Mouse (Mus musculus): ENCODE results near the gene Atg5. TPM values are rescaled to one million over a fixed set of nuclear protein-coding genes. Genes with fewer than 3 reads are reported as not detected.

Gene Atg5
- polyA plus RNA-seq, 1 experiment = 12.7 TPM

DNA sequence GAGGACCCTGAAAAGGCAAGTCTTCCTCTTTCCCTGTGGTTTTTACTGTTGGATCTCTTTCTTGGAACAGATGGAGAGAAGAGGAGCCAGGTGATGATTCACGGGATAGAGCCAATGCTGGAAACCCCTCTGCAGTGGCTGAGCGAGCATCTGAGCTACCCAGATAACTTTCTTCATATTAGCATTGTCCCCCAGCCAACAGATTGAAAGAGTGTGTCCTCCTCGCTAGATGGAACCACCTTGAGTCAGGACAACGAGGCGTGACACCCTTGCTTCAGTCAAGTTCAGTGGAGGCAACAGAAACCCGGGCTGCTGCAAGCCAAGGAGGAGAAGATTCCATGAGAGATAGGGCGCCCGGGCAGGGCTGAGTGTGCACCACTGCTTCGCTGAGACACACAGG, 94.7 kb downstream of the Atg5 start:
- Histone ChIP-seq H3K27me3 (ENCODE audit: control insufficient read depth, insufficient read depth, insufficient read length) (no peaks in the 10 kb centered on the region), H3ac (ENCODE audit: control insufficient read depth, insufficient read length) (no peak overlapping the region), H3K4me3 (no peak overlapping the region), H3K79me2 (ENCODE audit: control insufficient read depth, insufficient read depth) (no peaks in the 10 kb centered on the region), H3K36me3 (ENCODE audit: control insufficient read depth, insufficient read depth) (no peaks in the 10 kb centered on the region), H3K4me2 (ENCODE audit: low read depth) (no peak overlapping the region)
- TF ChIP-seq TCF12 (IDR thresholded peaks at IDR 0.05; ENCODE audit: insufficient read depth, poor library complexity, severe bottlenecking) = no peak
- no peak for TF ChIP-seq CEBPB (IDR thresholded peaks at IDR 0.05; ENCODE audit: insufficient read depth, poor library complexity, severe bottlenecking)
- no peak for TF ChIP-seq TCF3 (IDR thresholded peaks at IDR 0.05; ENCODE audit: insufficient read length, low read depth)
- no peak for TF ChIP-seq POLR2A (IDR thresholded peaks at IDR 0.05; ENCODE audit: insufficient read length, low read depth)
- TF ChIP-seq MAX (IDR thresholded peaks at IDR 0.05; ENCODE audit: low read depth) = no peak
- TF ChIP-seq POLR2AphosphoS2 (IDR thresholded peaks at IDR 0.05; ENCODE audit: insufficient read length, low read depth) = no peak
- no peak for TF ChIP-seq MYOG (IDR thresholded peaks at IDR 0.05; ENCODE audit: control insufficient read depth in 1 of 3, insufficient read depth in 1 of 3, insufficient read length in 2 of 3, low read depth in 2 of 3)

DNA sequence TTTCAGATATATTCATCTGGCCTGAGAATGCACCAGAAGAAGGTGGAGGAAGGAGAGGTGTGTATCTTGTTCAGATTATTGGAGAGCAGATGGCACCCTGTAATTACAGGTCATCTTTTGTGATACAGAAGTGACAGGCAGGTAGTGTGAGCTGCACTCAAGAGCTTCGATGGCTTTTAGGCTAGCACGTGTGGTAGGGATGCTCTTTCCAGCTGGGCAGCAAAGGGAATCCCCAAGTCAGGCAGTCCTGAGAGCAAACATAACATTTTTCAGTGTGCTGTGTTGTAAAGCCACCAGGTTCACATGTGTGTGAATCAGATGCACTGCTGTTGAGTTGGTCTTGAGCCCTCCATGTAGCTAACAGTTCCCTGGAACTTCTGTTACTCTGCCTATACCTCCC, 98.0 kb downstream of the Atg5 start:
- Histone ChIP-seq H3ac (ENCODE audit: control insufficient read depth, insufficient read length) (no peak overlapping the region), H3K36me3 (ENCODE audit: control insufficient read depth, insufficient read depth) (no peaks in the 10 kb centered on the region), H3K4me2 (ENCODE audit: low read depth) (no peak overlapping the region), H3K79me2 (ENCODE audit: control insufficient read depth, insufficient read depth) (no peaks in the 10 kb centered on the region), H3K27me3 (ENCODE audit: control insufficient read depth, insufficient read depth, insufficient read length) (no peaks in the 10 kb centered on the region), H3K4me3 (no peak overlapping the region)
- TF ChIP-seq USF1 (IDR thresholded peaks at IDR 0.05; ENCODE audit: low read depth) = no peak
- TF ChIP-seq MYOG (IDR thresholded peaks at IDR 0.05; ENCODE audit: control insufficient read depth in 1 of 3, insufficient read depth in 1 of 3, insufficient read length in 2 of 3, low read depth in 2 of 3) = no peak
- no peak for TF ChIP-seq POLR2A (IDR thresholded peaks at IDR 0.05; ENCODE audit: insufficient read length, low read depth)
- no peak for TF ChIP-seq E2F4 (IDR thresholded peaks at IDR 0.05; ENCODE audit: insufficient read depth)
- TF ChIP-seq REST (IDR thresholded peaks at IDR 0.05; ENCODE audit: insufficient read depth, insufficient read length) = no peak
- TF ChIP-seq MYOD1 (IDR thresholded peaks at IDR 0.05; ENCODE audit: control insufficient read depth in 1 of 3, insufficient read length in 2 of 3, low read depth in 2 of 3) = no peak
- TF ChIP-seq MAX (IDR thresholded peaks at IDR 0.05; ENCODE audit: low read depth) = no peak
- TF ChIP-seq POLR2AphosphoS2 (IDR thresholded peaks at IDR 0.05; ENCODE audit: insufficient read length, low read depth) = no peak
- TF ChIP-seq TCF3 (IDR thresholded peaks at IDR 0.05; ENCODE audit: insufficient read length, low read depth) = no peak
- TF ChIP-seq TCF12 (IDR thresholded peaks at IDR 0.05; ENCODE audit: insufficient read depth, poor library complexity, severe bottlenecking) = no peak
- no peak for TF ChIP-seq SRF (IDR thresholded peaks at IDR 0.05; ENCODE audit: control insufficient read depth, insufficient read length, low read depth)
- TF ChIP-seq CEBPB (IDR thresholded peaks at IDR 0.05; ENCODE audit: insufficient read depth, poor library complexity, severe bottlenecking) = no peak

DNA sequence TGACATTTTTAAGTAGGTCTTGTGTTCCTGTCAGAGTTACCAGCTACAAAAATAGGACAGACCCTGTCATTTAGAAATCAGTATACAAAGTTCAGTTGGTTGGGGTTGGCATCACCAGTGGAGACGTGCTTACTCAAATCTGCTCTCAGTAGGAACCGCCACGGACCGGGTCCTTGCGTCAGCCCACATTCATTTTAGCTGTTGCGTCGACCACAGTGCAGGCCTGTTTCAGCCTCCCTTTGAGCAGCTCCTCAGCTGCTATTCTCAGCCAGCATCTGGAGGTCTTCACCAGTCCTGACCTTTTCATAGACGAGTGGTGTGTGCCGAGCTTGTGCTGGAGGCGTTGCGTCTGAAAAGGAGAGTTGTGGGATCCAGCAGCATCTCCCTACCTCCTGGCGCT, 98.9 kb downstream of the Atg5 start:
- H3K4me3 ChIP-seq = no peak overlapping the region
- TF ChIP-seq MYOG (IDR thresholded peaks at IDR 0.05; ENCODE audit: control insufficient read depth in 1 of 3, insufficient read depth in 1 of 3, insufficient read length in 2 of 3, low read depth in 2 of 3) = no peak
- no peak for TF ChIP-seq CEBPB (IDR thresholded peaks at IDR 0.05; ENCODE audit: insufficient read depth, poor library complexity, severe bottlenecking)
- TF ChIP-seq POLR2A (IDR thresholded peaks at IDR 0.05; ENCODE audit: insufficient read length, low read depth) = no peak
- no peak for TF ChIP-seq POLR2AphosphoS2 (IDR thresholded peaks at IDR 0.05; ENCODE audit: insufficient read length, low read depth)
- no peak for TF ChIP-seq SRF (IDR thresholded peaks at IDR 0.05; ENCODE audit: control insufficient read depth, insufficient read length, low read depth)
- no peak for TF ChIP-seq TCF3 (IDR thresholded peaks at IDR 0.05; ENCODE audit: insufficient read length, low read depth)
- no peak for TF ChIP-seq MYOD1 (IDR thresholded peaks at IDR 0.05; ENCODE audit: control insufficient read depth in 1 of 3, insufficient read length in 2 of 3, low read depth in 2 of 3)
- no peak overlapping the region for H3K4me2 ChIP-seq (ENCODE audit: low read depth)
- H3ac ChIP-seq (ENCODE audit: control insufficient read depth, insufficient read length) = no peak overlapping the region
- H3K36me3 ChIP-seq (ENCODE audit: control insufficient read depth, insufficient read depth) = no peaks in the 10 kb centered on the region
- H3K79me2 ChIP-seq (ENCODE audit: control insufficient read depth, insufficient read depth) = no peaks in the 10 kb centered on the region
- no peaks in the 10 kb centered on the region for H3K27me3 ChIP-seq (ENCODE audit: control insufficient read depth, insufficient read depth, insufficient read length)

DNA sequence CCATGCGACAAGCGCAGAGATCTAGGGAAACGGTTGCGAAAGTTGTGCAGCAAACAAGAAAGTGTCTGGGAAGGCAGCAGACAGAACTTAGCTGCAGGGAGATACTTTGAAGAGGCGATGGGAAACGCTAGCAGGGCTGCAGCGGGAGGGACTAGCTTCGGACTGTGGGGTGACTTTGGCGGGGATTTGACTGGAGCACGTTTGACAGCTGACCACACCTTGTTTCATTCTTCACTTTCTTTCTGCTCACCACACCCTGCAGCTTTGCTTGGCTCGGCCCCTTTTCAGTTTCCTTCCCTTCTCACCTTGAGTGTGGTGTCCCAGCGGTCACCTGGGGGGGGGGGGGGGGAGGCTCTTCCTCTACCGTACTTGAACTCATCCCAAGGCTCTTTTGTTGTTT, 100.4 kb downstream of the Atg5 start:
- Histone ChIP-seq H3K79me2 (ENCODE audit: control insufficient read depth, insufficient read depth) (no peaks in the 10 kb centered on the region), H3K4me2 (ENCODE audit: low read depth) (no peak overlapping the region), H3K4me3 (no peak overlapping the region), H3K36me3 (ENCODE audit: control insufficient read depth, insufficient read depth) (no peaks in the 10 kb centered on the region), H3K27me3 (ENCODE audit: control insufficient read depth, insufficient read depth, insufficient read length) (no peaks in the 10 kb centered on the region), H3ac (ENCODE audit: control insufficient read depth, insufficient read length) (no peak overlapping the region)
- TF ChIP-seq MAX (IDR thresholded peaks at IDR 0.05; ENCODE audit: low read depth) (no peak), POLR2A (IDR thresholded peaks at IDR 0.05; ENCODE audit: insufficient read length, low read depth) (no peak), CEBPB (IDR thresholded peaks at IDR 0.05; ENCODE audit: insufficient read depth, poor library complexity, severe bottlenecking) (no peak), MYOG (IDR thresholded peaks at IDR 0.05; ENCODE audit: control insufficient read depth in 1 of 3, insufficient read depth in 1 of 3, insufficient read length in 2 of 3, low read depth in 2 of 3) (no peak), E2F4 (IDR thresholded peaks at IDR 0.05; ENCODE audit: insufficient read depth) (no peak), POLR2AphosphoS2 (IDR thresholded peaks at IDR 0.05; ENCODE audit: insufficient read length, low read depth) (no peak), TCF12 (IDR thresholded peaks at IDR 0.05; ENCODE audit: insufficient read depth, poor library complexity, severe bottlenecking) (no peak), MYOD1 (IDR thresholded peaks at IDR 0.05; ENCODE audit: control insufficient read depth in 1 of 3, insufficient read length in 2 of 3, low read depth in 2 of 3) (no peak), USF1 (IDR thresholded peaks at IDR 0.05; ENCODE audit: low read depth) (no peak), SRF (IDR thresholded peaks at IDR 0.05; ENCODE audit: control insufficient read depth, insufficient read length, low read depth) (no peak), TCF3 (IDR thresholded peaks at IDR 0.05; ENCODE audit: insufficient read length, low read depth) (no peak), REST (IDR thresholded peaks at IDR 0.05; ENCODE audit: insufficient read depth, insufficient read length) (no peak)

DNA sequence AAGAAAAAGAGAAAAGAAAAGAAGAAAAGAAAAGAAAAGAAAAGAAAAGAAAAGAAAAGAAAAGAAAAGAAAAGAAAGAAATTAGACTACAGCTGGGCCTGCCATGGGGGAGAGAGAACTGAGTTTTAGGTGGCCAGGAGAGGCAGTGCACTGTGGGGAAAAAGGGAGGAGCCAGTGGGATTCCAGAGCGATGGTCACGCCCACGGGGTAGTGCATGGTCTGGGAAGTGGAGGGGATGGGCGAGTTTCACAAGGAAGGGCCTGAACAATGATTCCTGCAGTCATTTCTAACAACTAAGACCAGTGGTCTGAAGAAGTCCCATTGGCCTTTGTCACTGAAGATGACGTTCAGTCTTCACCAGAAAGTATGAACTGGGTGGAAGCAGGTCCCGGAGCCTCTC, 102.5 kb downstream of the Atg5 start:
- H3ac ChIP-seq (ENCODE audit: control insufficient read depth, insufficient read length) = no peak overlapping the region
- no peaks in the 10 kb centered on the region for H3K79me2 ChIP-seq (ENCODE audit: control insufficient read depth, insufficient read depth)
- H3K4me3 ChIP-seq = no peak overlapping the region
- TF ChIP-seq MYOD1 (IDR thresholded peaks at IDR 0.05; ENCODE audit: control insufficient read depth in 1 of 3, insufficient read length in 2 of 3, low read depth in 2 of 3) (no peak), SRF (IDR thresholded peaks at IDR 0.05; ENCODE audit: control insufficient read depth, insufficient read length, low read depth) (no peak), MAX (IDR thresholded peaks at IDR 0.05; ENCODE audit: low read depth) (no peak), E2F4 (IDR thresholded peaks at IDR 0.05; ENCODE audit: insufficient read depth) (no peak)
- no peaks in the 10 kb centered on the region for H3K27me3 ChIP-seq (ENCODE audit: control insufficient read depth, insufficient read depth, insufficient read length)
- no peak overlapping the region for H3K4me2 ChIP-seq (ENCODE audit: low read depth)
- no peaks in the 10 kb centered on the region for H3K36me3 ChIP-seq (ENCODE audit: control insufficient read depth, insufficient read depth)

Data from myocyte (in vitro differentiated cells).